Mouse (Mus musculus) gastrocnemius, postnatal 10 days (tissue): ENCODE measurements at regions not wholly inside any gene's neighbourhood (a gene's known extent, or its start where the extent isn't known, plus 50 kb on each side); places are given as distances from the start of the nearest gene placed in this dataset.

Experiments
- DNase-seq: peaks from one replicate; pipeline ENCODE4 v3.0.0; 2021; ENCODE audit warnings: mixed read lengths

GRCm38 (mm10) chrX:133119026-133119425 is 569.8 kb downstream of the Pcdh19 start:
- DNase-seq, result no peak

- DNase-seq, result no peak
These were observed 578.6 kb downstream of the Pcdh19 start for GRCm38 (mm10) chrX:133110173-133110572.

- no peak for DNase-seq
These were observed 595.8 kb downstream of the Pcdh19 start for GRCm38 (mm10) chrX:133092983-133093382.

- peak; percentile 3 for DNase-seq
These were observed 624.7 kb downstream of the Pcdh19 start for GRCm38 (mm10) chrX:133064116-133064515.
